Mouse (Mus musculus): ENCODE data around the gene Sh3pxd2b. TPM values are rescaled to one million over a fixed set of nuclear protein-coding genes. Genes with fewer than 3 reads are reported as not detected.

The Sh3pxd2b gene
- polyA plus RNA-seq, 1 experiment from 2014 or later = 21.3 TPM

DNA sequence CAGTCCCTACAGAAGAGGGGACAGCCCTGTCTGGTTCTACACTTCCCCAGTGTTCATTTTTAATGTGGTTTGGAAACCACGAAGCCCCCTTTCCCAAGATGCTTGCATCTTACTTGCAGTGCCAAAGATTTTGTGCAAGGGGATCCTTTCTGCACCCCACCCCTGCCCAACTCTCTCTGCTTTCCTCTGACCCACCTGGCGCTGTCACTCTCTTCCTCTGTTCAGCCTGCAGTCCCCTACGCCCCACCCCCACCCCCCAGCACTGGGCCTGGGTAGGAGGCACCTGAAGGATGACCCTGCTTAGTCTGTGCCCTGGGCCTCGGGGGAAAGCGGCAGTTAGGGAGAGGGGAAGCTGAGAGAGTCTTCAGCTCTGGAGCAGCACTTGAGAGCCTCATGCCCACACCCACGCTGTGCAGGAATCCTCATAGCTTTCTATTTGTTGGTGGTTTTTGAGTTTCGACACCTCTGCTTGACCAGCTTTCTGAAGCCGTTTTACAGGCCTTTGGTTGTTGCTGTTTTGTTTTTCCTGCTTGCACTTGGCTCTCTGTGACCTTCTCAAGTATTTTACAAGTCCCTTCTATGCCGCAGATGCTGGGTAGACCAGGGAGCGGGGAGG lies 77.5 kb downstream of the Sh3pxd2b start:
- Histone ChIP-seq H3K27me3 (ENCODE audit: control insufficient read depth, insufficient read depth, low read length) (no peaks in the 10 kb centered on the region), H3K27ac (ENCODE audit: low read depth, low read length) (no peak overlapping the region), H3K9me3 (ENCODE audit: control insufficient read depth, low read length) (no peaks in the 10 kb centered on the region), H3K4me3 (ENCODE audit: low read depth, low read length) (no peak overlapping the region), H3K4me2 (ENCODE audit: low read depth, low read length) (no peak overlapping the region), H3K36me3 (ENCODE audit: control insufficient read depth, insufficient read depth, low read length) (peaks cover 37% of the 10 kb centered on the region), H3K4me1 (ENCODE audit: control insufficient read depth, insufficient read depth, low read length) (no peaks in the 10 kb centered on the region), H3K9ac (replicated peaks; ENCODE audit: low read depth, low read length) (no peak overlapping the region)
- WGBS = 82% methylated on average over 10 of the region's 10 CpGs
- ATAC-seq (ENCODE audit: low read depth) = no peak

DNA sequence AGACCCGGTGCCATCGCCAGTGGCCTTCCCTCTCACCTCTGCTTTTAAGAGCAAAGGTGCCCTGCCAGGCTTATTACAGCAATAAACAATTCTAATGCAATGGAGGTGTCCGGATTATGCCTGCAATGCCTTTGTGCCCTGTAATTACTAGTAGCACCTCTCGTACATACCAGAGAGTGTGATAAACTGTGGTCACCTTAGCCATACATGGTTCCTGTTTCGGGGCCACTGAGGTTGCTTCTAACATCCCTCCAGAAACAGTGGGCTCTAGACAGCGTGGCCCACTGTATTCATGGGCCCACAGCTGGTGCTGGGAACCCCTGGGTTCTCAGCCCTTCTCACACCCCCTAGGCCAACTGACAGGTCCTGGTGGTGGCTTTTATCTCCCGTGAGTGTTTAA lies 79.9 kb downstream of the Sh3pxd2b start:
- no peaks in the 10 kb centered on the region for H3K9me3 ChIP-seq (ENCODE audit: control insufficient read depth, low read length)
- 67% methylated on average over 7 of the region's 7 CpGs for WGBS
- H3K27ac ChIP-seq (ENCODE audit: low read depth, low read length) = no peak overlapping the region
- H3K9ac ChIP-seq (replicated peaks; ENCODE audit: low read depth, low read length) = no peak overlapping the region
- no peak overlapping the region for H3K4me2 ChIP-seq (ENCODE audit: low read depth, low read length)
- H3K4me1 ChIP-seq (ENCODE audit: control insufficient read depth, insufficient read depth, low read length) = no peaks in the 10 kb centered on the region
- no peak overlapping the region for H3K4me3 ChIP-seq (ENCODE audit: low read depth, low read length)
- no peaks in the 10 kb centered on the region for H3K27me3 ChIP-seq (ENCODE audit: control insufficient read depth, insufficient read depth, low read length)
- peaks cover 20% of the 10 kb centered on the region for H3K36me3 ChIP-seq (ENCODE audit: control insufficient read depth, insufficient read depth, low read length)
- ATAC-seq (ENCODE audit: low read depth) = no peak

DNA sequence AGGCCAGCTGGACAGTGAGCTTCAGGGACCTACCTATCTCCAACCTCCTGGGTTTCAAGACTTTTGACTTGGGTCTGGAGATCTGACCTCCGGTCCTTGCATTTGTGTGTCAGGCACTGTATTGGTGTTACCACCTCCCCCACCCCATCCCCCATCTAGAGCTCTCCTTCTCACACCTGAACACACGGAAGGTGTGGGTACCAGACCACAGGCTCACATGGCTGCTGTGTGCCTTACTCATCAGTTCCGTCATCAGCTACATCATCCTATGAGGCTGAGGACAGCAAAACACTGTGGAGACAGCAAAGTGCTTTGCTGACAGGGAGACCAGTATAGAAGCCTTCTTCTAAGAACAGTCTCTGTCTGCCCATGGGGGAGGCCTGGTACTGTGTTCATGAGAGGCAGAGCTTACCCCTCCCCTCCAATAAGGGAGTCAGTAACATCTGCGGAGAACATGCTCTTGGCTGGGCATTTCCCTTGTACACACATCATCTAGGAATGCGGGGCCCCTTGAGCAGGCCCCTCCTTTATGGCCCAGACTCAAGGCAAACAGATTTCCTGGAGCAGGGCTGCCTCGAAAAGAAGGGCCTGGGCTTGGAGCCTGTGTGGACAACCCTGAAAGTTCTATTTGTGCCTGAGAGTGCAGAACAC lies 87.9 kb downstream of the Sh3pxd2b start:
- no peaks in the 10 kb centered on the region for H3K4me1 ChIP-seq (ENCODE audit: control insufficient read depth, insufficient read depth, low read length)
- H3K4me2 ChIP-seq (ENCODE audit: low read depth, low read length) = no peak overlapping the region
- H3K9me3 ChIP-seq (ENCODE audit: control insufficient read depth, low read length) = no peaks in the 10 kb centered on the region
- H3K9ac ChIP-seq (replicated peaks; ENCODE audit: low read depth, low read length) = no peak overlapping the region
- H3K36me3 ChIP-seq (ENCODE audit: control insufficient read depth, insufficient read depth, low read length) = no peaks in the 10 kb centered on the region
- H3K4me3 ChIP-seq (ENCODE audit: low read depth, low read length) = no peak overlapping the region
- 58% methylated on average over 6 of the region's 6 CpGs for WGBS
- no peaks in the 10 kb centered on the region for H3K27me3 ChIP-seq (ENCODE audit: control insufficient read depth, insufficient read depth, low read length)
- H3K27ac ChIP-seq (ENCODE audit: low read depth, low read length) = no peak overlapping the region
- ATAC-seq (ENCODE audit: low read depth) = no peak; the same call in 1 of the 2 replicates

DNA sequence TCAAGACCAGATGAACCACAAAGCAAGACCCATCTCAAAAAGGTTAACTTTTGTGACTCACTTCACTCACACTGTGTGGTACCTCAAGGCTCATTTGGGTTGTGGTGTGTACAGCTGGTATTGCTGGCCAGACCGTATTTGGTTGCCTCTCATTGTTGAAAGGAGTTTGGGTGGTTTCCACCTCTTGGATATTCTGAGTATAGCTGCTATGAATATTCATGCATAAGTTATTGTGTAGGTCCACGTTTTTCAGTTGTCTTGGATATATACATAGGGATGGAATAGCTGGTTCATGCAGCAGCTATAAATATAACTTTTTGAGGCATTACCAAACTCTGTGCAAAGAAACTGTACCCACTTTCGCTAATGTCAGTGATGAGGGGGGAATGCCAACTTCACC lies 95.0 kb downstream of the Sh3pxd2b start:
- Histone ChIP-seq H3K4me1 (ENCODE audit: control insufficient read depth, insufficient read depth, low read length) (no peaks in the 10 kb centered on the region), H3K27ac (ENCODE audit: low read depth, low read length) (no peak overlapping the region), H3K36me3 (ENCODE audit: control insufficient read depth, insufficient read depth, low read length) (no peaks in the 10 kb centered on the region), H3K4me2 (ENCODE audit: low read depth, low read length) (no peak overlapping the region), H3K4me3 (ENCODE audit: low read depth, low read length) (no peak overlapping the region), H3K27me3 (ENCODE audit: control insufficient read depth, insufficient read depth, low read length) (no peaks in the 10 kb centered on the region), H3K9ac (replicated peaks; ENCODE audit: low read depth, low read length) (no peak overlapping the region), H3K9me3 (ENCODE audit: control insufficient read depth, low read length) (no peaks in the 10 kb centered on the region)
- WGBS = 82% methylated on average over 3 of the region's 3 CpGs
- no peak for ATAC-seq (ENCODE audit: low read depth)

DNA sequence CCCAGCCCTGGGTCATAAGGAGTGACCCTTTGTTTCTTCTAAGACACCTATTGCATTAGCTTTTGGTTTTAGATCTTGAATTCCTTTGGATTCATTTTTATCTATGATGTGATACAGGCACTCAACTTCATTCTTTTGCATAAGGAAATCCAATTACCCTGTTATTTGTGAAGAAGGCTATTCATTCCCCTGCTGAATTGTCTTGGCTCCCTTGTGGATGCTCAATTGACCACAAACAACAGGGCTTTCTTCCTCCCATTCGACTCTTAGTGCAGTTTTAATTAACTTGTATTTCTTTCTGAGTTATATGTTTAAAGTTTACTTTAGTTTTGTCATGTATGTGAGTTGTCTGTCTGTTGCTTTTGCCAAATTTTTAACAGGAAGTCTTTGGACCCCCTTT lies 96.6 kb downstream of the Sh3pxd2b start:
- no peaks in the 10 kb centered on the region for H3K36me3 ChIP-seq (ENCODE audit: control insufficient read depth, insufficient read depth, low read length)
- no peak for ATAC-seq (ENCODE audit: low read depth)
- no peaks in the 10 kb centered on the region for H3K9me3 ChIP-seq (ENCODE audit: control insufficient read depth, low read length)
- H3K27me3 ChIP-seq (ENCODE audit: control insufficient read depth, insufficient read depth, low read length) = no peaks in the 10 kb centered on the region
- H3K9ac ChIP-seq (replicated peaks; ENCODE audit: low read depth, low read length) = no peak overlapping the region
- H3K4me1 ChIP-seq (ENCODE audit: control insufficient read depth, insufficient read depth, low read length) = no peaks in the 10 kb centered on the region
- 0% methylated on average over 1 of the region's 1 CpGs for WGBS
- no peak overlapping the region for H3K27ac ChIP-seq (ENCODE audit: low read depth, low read length)
- no peak overlapping the region for H3K4me2 ChIP-seq (ENCODE audit: low read depth, low read length)
- no peak overlapping the region for H3K4me3 ChIP-seq (ENCODE audit: low read depth, low read length)

DNA sequence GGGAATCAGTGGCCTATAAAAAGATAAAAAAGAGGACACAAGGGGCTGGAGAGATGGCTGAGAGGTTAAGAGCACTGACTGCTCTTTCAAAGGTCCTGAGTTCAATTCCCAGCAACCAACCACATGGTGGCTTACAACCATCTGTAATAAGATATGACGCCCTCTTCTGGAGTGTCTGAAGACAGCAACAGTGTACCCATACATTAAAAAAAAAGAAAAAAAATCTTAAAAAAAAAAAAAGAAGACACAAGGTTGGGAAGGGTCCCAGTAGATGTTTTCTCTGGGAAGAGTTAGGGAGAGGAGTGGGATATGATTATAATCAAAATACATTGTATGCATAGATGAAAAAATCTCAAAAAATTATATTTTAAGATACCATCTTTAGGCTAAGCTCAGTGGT lies 97.5 kb downstream of the Sh3pxd2b start:
- no peaks in the 10 kb centered on the region for H3K4me1 ChIP-seq (ENCODE audit: control insufficient read depth, insufficient read depth, low read length)
- H3K9me3 ChIP-seq (ENCODE audit: control insufficient read depth, low read length) = no peaks in the 10 kb centered on the region
- H3K4me3 ChIP-seq (ENCODE audit: low read depth, low read length) = no peak overlapping the region
- no peak overlapping the region for H3K27ac ChIP-seq (ENCODE audit: low read depth, low read length)
- no peak overlapping the region for H3K4me2 ChIP-seq (ENCODE audit: low read depth, low read length)
- H3K9ac ChIP-seq (replicated peaks; ENCODE audit: low read depth, low read length) = no peak overlapping the region
- H3K27me3 ChIP-seq (ENCODE audit: control insufficient read depth, insufficient read depth, low read length) = no peaks in the 10 kb centered on the region
- no peaks in the 10 kb centered on the region for H3K36me3 ChIP-seq (ENCODE audit: control insufficient read depth, insufficient read depth, low read length)
- no peak for ATAC-seq (ENCODE audit: low read depth)
- WGBS = 68% methylated on average over 1 of the region's 1 CpGs

DNA sequence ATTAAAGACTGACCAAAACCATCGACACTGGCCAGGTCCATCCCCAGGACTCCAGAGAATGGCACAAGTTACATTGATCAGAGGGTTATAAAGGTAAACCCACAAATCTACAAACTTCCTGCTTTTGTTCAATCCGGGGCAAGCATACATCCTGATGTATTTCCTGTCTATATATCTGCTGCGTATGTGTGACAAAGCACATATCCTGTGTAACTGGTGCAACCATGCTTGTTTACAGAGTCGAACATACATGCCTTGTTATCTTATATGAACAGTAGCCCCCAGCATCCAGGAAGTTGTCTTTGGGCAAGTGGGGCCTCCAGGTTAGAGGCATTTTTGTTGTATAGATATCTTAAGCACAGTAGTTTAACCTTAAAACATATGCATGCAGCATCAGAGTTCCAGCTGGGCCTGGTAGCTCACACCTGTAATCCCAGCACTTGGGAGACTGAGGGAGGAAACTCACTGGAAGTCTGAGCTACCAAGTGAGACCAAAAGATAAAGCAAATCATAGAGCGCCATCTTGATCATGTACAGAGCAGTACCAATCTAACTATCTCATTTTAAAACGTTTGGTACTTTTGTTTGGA lies 98.1 kb downstream of the Sh3pxd2b start:
- no peak overlapping the region for H3K4me2 ChIP-seq (ENCODE audit: low read depth, low read length)
- 81% methylated on average over 6 of the region's 6 CpGs for WGBS
- no peak for ATAC-seq (ENCODE audit: low read depth)
- no peak overlapping the region for H3K27ac ChIP-seq (ENCODE audit: low read depth, low read length)
- H3K9ac ChIP-seq (replicated peaks; ENCODE audit: low read depth, low read length) = no peak overlapping the region
- H3K36me3 ChIP-seq (ENCODE audit: control insufficient read depth, insufficient read depth, low read length) = no peaks in the 10 kb centered on the region
- no peak overlapping the region for H3K4me3 ChIP-seq (ENCODE audit: low read depth, low read length)
- H3K27me3 ChIP-seq (ENCODE audit: control insufficient read depth, insufficient read depth, low read length) = no peaks in the 10 kb centered on the region
- no peaks in the 10 kb centered on the region for H3K4me1 ChIP-seq (ENCODE audit: control insufficient read depth, insufficient read depth, low read length)
- no peaks in the 10 kb centered on the region for H3K9me3 ChIP-seq (ENCODE audit: control insufficient read depth, low read length)

DNA sequence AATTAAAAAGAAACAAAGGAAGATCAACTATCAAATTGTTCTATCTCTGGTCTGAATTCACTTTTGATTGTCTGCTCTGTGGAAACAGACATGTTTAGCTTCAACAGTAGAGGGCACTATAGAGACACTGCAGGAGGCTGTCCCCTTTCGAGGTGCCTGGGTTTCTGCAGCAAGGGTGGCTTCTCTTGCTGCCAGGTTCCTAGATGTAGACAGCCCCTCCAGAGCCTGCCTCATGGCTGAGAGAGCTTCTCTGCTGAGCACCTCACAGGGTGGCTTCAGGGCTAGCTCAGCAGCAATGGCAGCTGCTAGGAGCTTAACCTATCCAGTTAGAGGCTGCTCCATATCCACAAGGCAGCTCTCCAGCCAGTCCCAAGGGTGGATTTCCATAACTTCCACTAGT lies 102.6 kb downstream of the Sh3pxd2b start:
- H3K36me3 ChIP-seq (ENCODE audit: control insufficient read depth, insufficient read depth, low read length) = no peaks in the 10 kb centered on the region
- no peaks in the 10 kb centered on the region for H3K4me1 ChIP-seq (ENCODE audit: control insufficient read depth, insufficient read depth, low read length)
- H3K27me3 ChIP-seq (ENCODE audit: control insufficient read depth, insufficient read depth, low read length) = no peaks in the 10 kb centered on the region
- no peak overlapping the region for H3K4me2 ChIP-seq (ENCODE audit: low read depth, low read length)
- WGBS = 0% methylated on average over 1 of the region's 1 CpGs
- ATAC-seq (ENCODE audit: low read depth) = no peak
- H3K27ac ChIP-seq (ENCODE audit: low read depth, low read length) = no peak overlapping the region
- H3K4me3 ChIP-seq (ENCODE audit: low read depth, low read length) = no peak overlapping the region
- H3K9me3 ChIP-seq (ENCODE audit: control insufficient read depth, low read length) = no peaks in the 10 kb centered on the region
- no peak overlapping the region for H3K9ac ChIP-seq (replicated peaks; ENCODE audit: low read depth, low read length)

DNA sequence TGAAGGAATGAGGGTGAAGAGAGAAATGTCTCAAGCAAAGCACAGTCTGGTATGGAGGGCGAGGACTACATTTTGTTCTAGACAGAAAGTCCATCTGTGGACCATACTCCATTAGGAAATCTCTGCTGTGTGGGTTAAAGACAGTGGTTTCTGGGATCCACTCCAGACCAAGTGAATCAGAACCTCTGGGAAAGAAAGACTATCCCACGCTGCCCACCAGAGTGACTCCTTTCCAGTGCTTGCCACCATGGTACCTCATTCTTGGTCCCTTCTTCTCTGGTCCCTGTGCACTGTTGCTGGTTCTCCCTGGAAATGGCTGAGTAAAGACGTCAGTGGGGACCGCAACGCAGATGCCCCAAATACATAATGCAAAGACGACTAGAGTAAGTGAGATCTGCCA lies 103.7 kb downstream of the Sh3pxd2b start:
- WGBS = 93% methylated on average over 6 of the region's 6 CpGs
- Histone ChIP-seq H3K9ac (replicated peaks; ENCODE audit: low read depth, low read length) (no peak overlapping the region), H3K4me3 (ENCODE audit: low read depth, low read length) (no peak overlapping the region)

More for the DNA sequence above, 103.7 kb downstream of the Sh3pxd2b start:
- no peaks in the 10 kb centered on the region for H3K9me3 ChIP-seq (ENCODE audit: control insufficient read depth, low read length)
- no peaks in the 10 kb centered on the region for H3K27me3 ChIP-seq (ENCODE audit: control insufficient read depth, insufficient read depth, low read length)
- H3K36me3 ChIP-seq (ENCODE audit: control insufficient read depth, insufficient read depth, low read length) = no peaks in the 10 kb centered on the region
- no peak for ATAC-seq (ENCODE audit: low read depth)
- no peak overlapping the region for H3K27ac ChIP-seq (ENCODE audit: low read depth, low read length)
- H3K4me2 ChIP-seq (ENCODE audit: low read depth, low read length) = no peak overlapping the region
- H3K4me1 ChIP-seq (ENCODE audit: control insufficient read depth, insufficient read depth, low read length) = no peaks in the 10 kb centered on the region
